Mouse (Mus musculus) midbrain, postnatal 0 days (tissue): ENCODE data around the gene RPS10-NUDT3. TPM values are rescaled to one million over a fixed set of nuclear protein-coding genes. Genes with fewer than 3 reads are reported as not detected.
A peak's percentile ranks its signal among the peaks of the same experiment; 100 is the strongest.

ENCODE experiments used
- ATAC-seq: fragments of 200-750 bp; cut with Nextera tagmentation; 2 replicates; pipeline ENCODE4 v1.8.0; 2017; ENCODE audit warnings: moderate number of reproducible peaks, mild to moderate bottlenecking, moderate TSS enrichment, moderate library complexity; ENCODE audit not compliant: low FRiP score
- DNase-seq: peaks from one replicate; pipeline ENCODE4 v3.0.0-alpha.2; 2015; ENCODE audit warnings: low spot score
- H3K27ac ChIP-seq: fragments of 300-500 bp; sonication (generic); 2 replicates; pipeline ENCODE4 v1.5.1; 2014; ENCODE audit warnings: low read depth, mild to moderate bottlenecking, low read length, mixed read lengths
- H3K27me3 ChIP-seq: fragments of 300-500 bp; sonication (generic); 2 replicates; pipeline ENCODE4 v1.6.1; 2014; ENCODE audit warnings: low read length, control low read depth, mixed read lengths; ENCODE audit not compliant: insufficient read depth
- H3K36me3 ChIP-seq: fragments of 300-500 bp; sonication (generic); 2 replicates; pipeline ENCODE4 v1.6.1; 2014; ENCODE audit warnings: low read length, control low read depth, mixed read lengths; ENCODE audit not compliant: insufficient read depth
- H3K4me1 ChIP-seq: fragments of 300-500 bp; sonication (generic); 2 replicates; pipeline ENCODE4 v1.6.1; 2014; ENCODE audit warnings: mild to moderate bottlenecking, control low read depth, antibody characterized with exemption, low read length, mixed read lengths; ENCODE audit not compliant: insufficient read depth
- H3K4me2 ChIP-seq: fragments of 300-500 bp; sonication (generic); 2 replicates; pipeline ENCODE4 v1.6.1; 2014; ENCODE audit warnings: low read depth, mild to moderate bottlenecking, low read length, mixed read lengths; ENCODE audit not compliant: poor library complexity, severe bottlenecking
- H3K4me3 ChIP-seq: fragments of 300-500 bp; sonication (generic); 2 replicates; pipeline ENCODE4 v1.5.1; 2014; ENCODE audit warnings: low read depth, mild to moderate bottlenecking, low read length, moderate library complexity
- H3K9ac ChIP-seq: fragments of 300-500 bp; sonication (generic); replicated peaks from 2 replicates; pipeline ENCODE4 v1.6.1; 2014; ENCODE audit warnings: mild to moderate bottlenecking, low read length, moderate library complexity, mixed read lengths; ENCODE audit not compliant: poor library complexity, severe bottlenecking
- H3K9me3 ChIP-seq: fragments of 300-500 bp; sonication (generic); 2 replicates; pipeline ENCODE4 v1.6.1; 2016; ENCODE audit warnings: low read length, control low read depth
- CTCF ChIP-seq: IDR thresholded peaks from 2 replicates; pipeline ENCODE4 v1.5.1; 2016; ENCODE audit warnings: antibody characterized with exemption, mild to moderate bottlenecking
- WGBS: fragments of 180-500 bp; shearing (Covaris S2); extraction: QIAGEN DNeasy Blood & Tissue Kit; methylation state at CpG from one replicate; pipeline ENCODE4 v1.1.7; 2014; 5-methylcytosine and 5-hydroxymethylcytosine counted together
- polyA plus RNA-seq: library from polyadenylated mRNA; unstranded; fragments of >200 nt; fragmentation: Nextera tagmentation; extraction: Ambion mirVana; gene quantifications from 2 replicates; pipeline ENCODE4 v1.2.1, GENCODE M21; 2015
- total RNA-seq: library from RNA; depleted of rRNA; stranded (reverse); fragments of >200 nt; gene quantifications from 2 replicates; pipeline ENCODE4 v1.2.3, GENCODE M21; 2014

Gene RPS10-NUDT3
- total and polyA plus RNA-seq, 2 experiments from 2014 or later = not detected

DNA sequence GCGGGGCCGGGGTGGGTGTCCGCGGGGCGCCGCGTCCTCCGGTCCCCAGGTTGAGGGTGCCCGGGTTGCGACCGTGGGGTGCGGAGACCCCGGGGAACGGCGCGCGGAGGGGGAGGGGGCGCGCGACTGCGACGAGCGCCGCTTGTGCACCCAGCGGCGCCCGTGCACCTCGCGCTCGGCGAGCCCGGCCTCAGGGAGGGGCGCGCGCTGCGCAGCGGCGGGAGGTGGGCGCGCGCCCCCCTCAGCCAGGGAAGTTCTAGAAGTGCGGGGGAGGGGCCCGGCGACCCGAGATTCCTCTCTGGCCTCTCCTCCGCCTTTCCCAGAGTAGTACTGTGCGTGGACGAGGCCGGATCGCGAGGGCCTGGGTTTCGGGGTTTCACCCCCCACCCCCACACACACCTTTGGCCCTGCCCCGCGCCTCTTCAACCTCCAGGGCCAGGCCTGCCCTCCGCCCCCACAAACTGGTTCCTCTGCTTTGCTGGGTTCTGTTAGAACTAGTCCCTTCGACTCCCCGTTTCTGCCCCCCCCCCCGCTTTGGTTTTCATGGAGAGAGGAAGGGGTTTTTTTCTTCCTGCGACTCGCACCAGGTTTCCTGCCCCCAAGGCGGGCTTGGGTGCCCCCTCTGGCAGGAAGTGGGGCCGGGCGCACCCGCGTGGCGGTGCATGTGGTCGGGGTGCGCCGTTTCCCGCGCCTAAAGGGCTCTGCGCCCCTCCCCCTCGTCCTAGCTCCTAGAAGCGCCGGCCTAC, 77.7 kb downstream of the RPS10-NUDT3 start:
- Histone ChIP-seq H3K36me3 (peaks cover 7% of the 10 kb centered on the region), H3K4me3 (peak overlapping the region; percentile 82), H3K9me3 (no peaks in the 10 kb centered on the region), H3K27ac (peak overlapping the region; percentile 89), H3K4me2 (peak overlapping the region; percentile 91), H3K9ac (peak overlapping the region; percentile 97), H3K4me1 (peaks cover 14% of the 10 kb centered on the region; the same call in 1 of the 2 replicates), H3K27me3 (peaks cover 5% of the 10 kb centered on the region; the same call in 1 of the 2 replicates)
- ATAC-seq (peak; percentile 53), DNase-seq (peak; percentile 63)
- peak; percentile 35 for TF ChIP-seq CTCF
- WGBS = under 1% methylated on average over 30 of the region's 75 CpGs

GRCm38 (mm10) chr17:27556315-27557011, 78.6 kb downstream of the RPS10-NUDT3 start, which contains the start of gene Hmga1:
Hmga1 (plus strand) TSS chr17:27556497.
- TF ChIP-seq CTCF = no peak
- WGBS = 1% methylated on average over 58 of the region's 79 CpGs
- ATAC-seq (peak; percentile 77), DNase-seq (peak; percentile 89)
- Histone ChIP-seq H3K9me3 (no peaks in the 10 kb centered on the region), H3K4me1 (peaks cover 14% of the 10 kb centered on the region; the same call in 1 of the 2 replicates), H3K27ac (peak within 1 kb of the TSS; percentile 89), H3K27me3 (peaks cover 5% of the 10 kb centered on the region; the same call in 1 of the 2 replicates), H3K4me2 (peak within 1 kb of the TSS; percentile 91), H3K9ac (peak within 1 kb of the TSS; percentile 97), H3K36me3 (peaks cover 2% of the 10 kb centered on the region; the same call in 1 of the 2 replicates), H3K4me3 (peak within 1 kb of the TSS; percentile 82)

GRCm38 (mm10) chr17:27555512-27556172, 79.4 kb downstream of the RPS10-NUDT3 start:
- H3K4me3 ChIP-seq = peak overlapping the region; percentile 82
- H3K27me3 ChIP-seq = peaks cover 5% of the 10 kb centered on the region; the same call in 1 of the 2 replicates
- peak overlapping the region; percentile 97; the same call in 1 of the 2 replicates for H3K9ac ChIP-seq
- H3K36me3 ChIP-seq = peaks cover 2% of the 10 kb centered on the region; the same call in 1 of the 2 replicates
- ATAC-seq = no peak
- DNase-seq = peak; percentile 40
- H3K27ac ChIP-seq = peak overlapping the region; percentile 89; the same call in 1 of the 2 replicates
- no peaks in the 10 kb centered on the region for H3K9me3 ChIP-seq
- peaks cover 14% of the 10 kb centered on the region; the same call in 1 of the 2 replicates for H3K4me1 ChIP-seq
- H3K4me2 ChIP-seq = peak overlapping the region; percentile 91
- WGBS = under 1% methylated on average over 36 of the region's 55 CpGs
- TF ChIP-seq CTCF = no peak; the same call in 1 of the 2 replicates

GRCm38 (mm10) chr17:27555075-27555511, 79.9 kb downstream of the RPS10-NUDT3 start:
- Histone ChIP-seq H3K4me1 (peaks cover 14% of the 10 kb centered on the region; the same call in 1 of the 2 replicates), H3K36me3 (peaks cover 2% of the 10 kb centered on the region; the same call in 1 of the 2 replicates), H3K27me3 (peaks cover 5% of the 10 kb centered on the region; the same call in 1 of the 2 replicates), H3K4me2 (peak overlapping the region; percentile 91), H3K9ac (0 out of 2 replicates have a peak overlapping the region, but pooled peaks have one; percentile 29), H3K27ac (no peak overlapping the region), H3K9me3 (no peaks in the 10 kb centered on the region), H3K4me3 (peak overlapping the region; percentile 82; the same call in 1 of the 2 replicates)
- DNase-seq (no peak), ATAC-seq (no peak)
- 1% methylated on average over 23 of the region's 39 CpGs for WGBS
- TF ChIP-seq CTCF = no peak

DNA sequence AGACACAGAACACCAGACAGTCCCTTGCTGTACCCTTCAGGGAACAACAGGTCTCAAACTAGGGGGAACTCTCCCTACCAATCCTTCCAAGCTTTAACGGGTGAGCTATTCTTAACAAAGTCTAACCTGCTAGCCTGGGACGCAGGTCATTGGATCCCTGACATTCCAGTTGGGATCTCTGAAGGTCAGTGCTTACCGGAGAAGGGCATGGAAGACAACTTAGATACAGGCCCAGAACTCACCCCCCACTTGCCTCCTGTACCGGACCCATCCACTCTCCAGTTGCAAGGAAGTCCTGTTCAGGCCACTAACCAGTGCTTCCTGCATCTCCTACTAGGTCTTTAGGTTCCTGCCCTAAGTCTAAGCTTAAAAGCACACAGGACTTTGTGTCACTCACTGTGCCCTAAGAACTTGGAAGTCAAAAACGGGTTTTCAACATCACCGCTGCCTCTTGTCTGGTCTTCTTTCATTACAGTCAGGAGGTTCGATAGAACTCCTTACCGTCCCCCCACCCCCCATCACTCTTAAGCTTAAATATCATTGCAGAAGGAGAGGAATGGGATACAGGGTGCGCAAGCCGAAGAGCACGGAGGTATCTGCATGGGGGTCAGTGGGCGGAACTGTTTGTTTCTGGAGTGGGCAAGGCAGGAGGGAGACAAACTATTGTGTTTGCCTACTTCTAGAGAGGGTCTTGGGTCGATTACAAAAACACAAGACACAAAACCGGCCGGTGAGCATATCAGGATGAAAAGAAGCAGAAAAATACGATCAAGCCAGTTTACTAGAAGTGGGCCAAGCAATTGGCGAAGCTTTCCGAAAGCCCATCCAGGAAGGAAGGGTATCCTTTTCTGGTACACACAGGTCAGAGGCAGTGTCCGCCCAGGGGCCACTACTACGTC, 80.7 kb downstream of the RPS10-NUDT3 start:
- TF ChIP-seq CTCF = no peak
- no peak for DNase-seq
- no peak overlapping the region for H3K4me2 ChIP-seq
- H3K27ac ChIP-seq = no peak overlapping the region
- no peak for ATAC-seq
- peaks cover 14% of the 10 kb centered on the region; the same call in 1 of the 2 replicates for H3K4me1 ChIP-seq
- no peaks in the 10 kb centered on the region for H3K36me3 ChIP-seq
- peaks cover 5% of the 10 kb centered on the region; the same call in 1 of the 2 replicates for H3K27me3 ChIP-seq
- no peaks in the 10 kb centered on the region for H3K9me3 ChIP-seq
- WGBS = 55% methylated on average over 20 of the region's 20 CpGs
- H3K9ac ChIP-seq = no peak overlapping the region
- peak overlapping the region; percentile 82; the same call in 1 of the 2 replicates for H3K4me3 ChIP-seq
